Mouse (Mus musculus): Measurements from ENCODE around the gene Pgap2.

DNA sequence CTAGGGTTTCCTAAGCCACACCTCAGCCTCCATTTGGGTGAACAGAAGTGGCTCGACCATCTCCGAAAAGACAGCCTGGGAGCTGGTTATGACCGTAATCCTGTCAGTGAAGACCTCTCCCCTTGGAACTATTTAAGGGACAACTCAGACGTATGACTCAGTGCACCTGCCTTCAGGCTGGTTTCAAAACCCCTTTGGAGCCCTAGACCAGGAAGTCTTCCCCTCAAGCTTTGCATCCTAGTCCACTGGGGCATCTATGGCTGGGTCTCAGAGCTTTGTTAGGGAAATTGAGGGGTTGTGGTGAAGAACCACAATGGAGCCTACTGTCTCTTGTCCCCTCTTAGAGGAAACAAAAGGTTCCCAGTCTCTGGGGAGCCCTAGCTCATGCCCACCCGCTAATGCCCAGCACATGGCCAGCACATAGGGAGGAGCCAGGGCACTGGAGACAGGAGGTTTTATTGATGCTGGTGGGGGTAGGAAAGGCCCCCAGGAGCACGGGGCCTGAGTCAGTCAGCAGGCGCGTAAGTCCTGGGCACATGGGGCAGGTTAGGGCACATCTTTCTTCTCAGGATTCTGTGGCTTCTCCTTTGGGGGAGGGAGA, 28.8 kb downstream of the Pgap2 start:
- no peak for TF ChIP-seq POLR2A (IDR thresholded peaks at IDR 0.05; ENCODE audit: control insufficient read depth, low read depth, low read length)
- no peak for TF ChIP-seq CTCF (IDR thresholded peaks at IDR 0.05; ENCODE audit: control insufficient read depth, insufficient read depth, insufficient replicate concordance, low read depth, low read length)
